Mouse (Mus musculus) megakaryocyte, embryonic 14.5 days (primary cell): ENCODE results near the gene Btbd19.

Source experiments
- FLI1 ChIP-seq: IDR thresholded peaks from 2 replicates; pipeline ENCODE4 v1.6.1; 2012; ENCODE audit warnings: low read length, inconsistent platforms, mixed read lengths
- GATA1 ChIP-seq: IDR thresholded peaks from 3 replicates; pipeline ENCODE4 v1.6.1; 2012; ENCODE audit warnings: mixed read lengths, low read length, inconsistent platforms, borderline replicate concordance

DNA sequence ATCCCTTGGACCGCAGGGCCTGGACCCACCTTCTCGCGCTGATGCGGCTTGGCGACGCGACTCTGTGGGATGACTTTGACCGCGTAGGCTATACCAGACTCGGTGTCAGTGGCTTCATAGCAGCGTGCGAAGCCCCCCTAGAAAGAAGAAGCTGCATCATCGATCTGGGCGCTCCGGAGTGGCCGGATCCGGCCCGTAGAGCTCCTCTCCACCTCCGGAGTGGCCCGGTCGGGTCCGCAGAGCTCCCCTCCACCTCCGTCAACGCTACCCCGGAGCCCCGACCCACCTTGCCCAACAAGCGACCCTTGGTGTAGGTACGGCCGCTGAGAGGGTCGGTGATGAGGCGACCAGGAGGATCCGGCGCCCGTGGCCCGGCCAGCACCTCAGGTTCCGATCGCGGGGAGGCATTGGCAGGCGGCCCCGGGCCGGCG is 7.9 kb upstream of the Btbd19 start:
- no peak for TF ChIP-seq FLI1
- no peak for TF ChIP-seq GATA1
